Mouse (Mus musculus): ENCODE data around the gene Ctnnd1. TPM values are rescaled to one million over a fixed set of nuclear protein-coding genes. Genes with fewer than 3 reads are reported as not detected.

The Ctnnd1 gene
- total and polyA plus RNA-seq, 2 experiments from 2014 or later, result 13.7 to 81.1 TPM

DNA sequence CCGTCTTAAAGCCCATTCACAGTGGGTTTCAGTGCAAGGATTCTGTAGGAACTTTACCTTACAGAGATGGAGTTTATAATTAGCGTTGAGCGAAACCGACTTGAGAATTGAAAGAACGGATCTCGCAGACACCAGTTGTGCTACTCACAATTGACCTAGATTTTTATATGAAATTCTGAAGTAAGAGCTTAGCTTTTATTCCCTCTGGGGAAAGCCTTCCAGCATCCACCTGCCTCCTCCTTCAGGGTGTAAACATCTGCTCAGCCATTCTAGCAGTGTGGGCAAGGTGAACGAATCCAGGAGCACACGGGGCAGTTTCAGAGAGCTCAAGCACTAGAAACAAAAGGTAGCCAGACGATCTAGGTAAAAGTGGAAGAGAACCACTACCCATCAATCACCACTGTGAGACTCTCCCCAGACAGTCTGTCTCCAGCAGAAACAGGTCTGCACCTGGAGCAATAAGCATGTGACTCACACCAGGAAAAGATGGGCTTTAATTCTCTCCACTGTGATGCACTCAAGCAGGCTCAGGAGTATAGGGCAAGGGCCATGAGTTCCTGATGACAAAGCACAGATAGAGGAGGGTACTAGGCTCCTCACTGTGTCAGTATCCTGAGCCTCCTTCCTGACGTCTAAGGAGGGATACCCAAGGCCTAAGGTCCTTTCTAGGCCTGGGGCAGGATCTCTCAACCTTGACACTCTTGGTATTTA lies 99.0 kb downstream of the Ctnnd1 start:
- DNase-seq (ENCODE audit: low spot score) (peak; percentile 16), ATAC-seq (ENCODE audit: low FRiP score) (peak; percentile 38)

More for the DNA sequence above, 99.0 kb downstream of the Ctnnd1 start:
- no peaks in the 10 kb centered on the region for H3K27me3 ChIP-seq (ENCODE audit: insufficient read depth, low read length)
- WGBS, result 65% methylated on average over 10 of the region's 10 CpGs
- H3K4me3 ChIP-seq (ENCODE audit: low read depth, low read length), result no peak overlapping the region
- no peak overlapping the region for H3K4me2 ChIP-seq (ENCODE audit: low read depth, low read length, poor library complexity, severe bottlenecking)
- H3K9ac ChIP-seq (replicated peaks; ENCODE audit: low read length, poor library complexity, severe bottlenecking), result no peak overlapping the region
- no peaks in the 10 kb centered on the region for H3K4me1 ChIP-seq (ENCODE audit: insufficient read depth, low read length)
- H3K36me3 ChIP-seq (ENCODE audit: insufficient read depth, low read length), result no peaks in the 10 kb centered on the region
- no peak for TF ChIP-seq CTCF (IDR thresholded peaks at IDR 0.05)
- H3K27ac ChIP-seq (ENCODE audit: low read depth, low read length), result no peak overlapping the region
- no peaks in the 10 kb centered on the region for H3K9me3 ChIP-seq (ENCODE audit: low read length)

Other genes starting within 250 kb of the Ctnnd1 start
- gene Calcrl, start 225.4 kb downstream of the Ctnnd1 start, total RNA-seq (2014; rRNA removed), result 11.0 and 19.5 TPM in 2 replicates
- gene Calcrl, start 225.4 kb downstream of the Ctnnd1 start, polyA plus RNA-seq (2015; fragmentation: Nextera tagmentation; extraction: Ambion mirVana), result 6.0 TPM in 2 replicates
- 10.0 and 10.4 TPM in 2 replicates for gene Tfpi, start 174.0 kb downstream of the Ctnnd1 start, total RNA-seq (2014; rRNA removed)
- 13.2 and 13.3 TPM in 2 replicates for gene Tfpi, start 174.0 kb downstream of the Ctnnd1 start, polyA plus RNA-seq (2015; fragmentation: Nextera tagmentation; extraction: Ambion mirVana)
- not detected in 2 replicates for gene Btbd18, start 8.3 kb upstream of the Ctnnd1 start, total RNA-seq (2014; rRNA removed)
- gene Btbd18, start 8.3 kb upstream of the Ctnnd1 start, polyA plus RNA-seq (2015; fragmentation: Nextera tagmentation; extraction: Ambion mirVana), result 0.27 and 0.35 TPM in 2 replicates
- 180 and 269 TPM in 2 replicates for gene Selenoh, start 20.0 kb upstream of the Ctnnd1 start, total RNA-seq (2014; rRNA removed)
- 210 and 211 TPM in 2 replicates for gene Selenoh, start 20.0 kb upstream of the Ctnnd1 start, polyA plus RNA-seq (2015; fragmentation: Nextera tagmentation; extraction: Ambion mirVana)
- not detected in 2 replicates for gene Gm28635, start 27.3 kb upstream of the Ctnnd1 start, total RNA-seq (2014; rRNA removed)
- not detected in 2 replicates for gene Gm28635, start 27.3 kb upstream of the Ctnnd1 start, polyA plus RNA-seq (2015; fragmentation: Nextera tagmentation; extraction: Ambion mirVana)
- 43.0 and 45.3 TPM in 2 replicates for gene Med19, start 27.6 kb upstream of the Ctnnd1 start, total RNA-seq (2014; rRNA removed)
- 47.4 and 49.5 TPM in 2 replicates for gene Med19, start 27.6 kb upstream of the Ctnnd1 start, polyA plus RNA-seq (2015; fragmentation: Nextera tagmentation; extraction: Ambion mirVana)
- gene Tmx2, start 28.4 kb upstream of the Ctnnd1 start, total RNA-seq (2014; rRNA removed), result 149 and 154 TPM in 2 replicates
- gene Tmx2, start 28.4 kb upstream of the Ctnnd1 start, polyA plus RNA-seq (2015; fragmentation: Nextera tagmentation; extraction: Ambion mirVana), result 303 and 328 TPM in 2 replicates
- 39.0 and 39.4 TPM in 2 replicates for gene Zdhhc5, start 64.4 kb upstream of the Ctnnd1 start, total RNA-seq (2014; rRNA removed)
- gene Zdhhc5, start 64.4 kb upstream of the Ctnnd1 start, polyA plus RNA-seq (2015; fragmentation: Nextera tagmentation; extraction: Ambion mirVana), result 14.5 and 17.9 TPM in 2 replicates
- gene Clp1, start 76.6 kb upstream of the Ctnnd1 start, total RNA-seq (2014; rRNA removed), result 12.6 TPM in 2 replicates
- gene Clp1, start 76.6 kb upstream of the Ctnnd1 start, polyA plus RNA-seq (2015; fragmentation: Nextera tagmentation; extraction: Ambion mirVana), result 12.5 and 13.4 TPM in 2 replicates
- gene Ypel4, start 83.3 kb upstream of the Ctnnd1 start, total RNA-seq (2014; rRNA removed), result 12.9 and 15.0 TPM in 2 replicates
- 14.3 and 14.7 TPM in 2 replicates for gene Ypel4, start 83.3 kb upstream of the Ctnnd1 start, polyA plus RNA-seq (2015; fragmentation: Nextera tagmentation; extraction: Ambion mirVana)
- gene Gm19426, start 92.9 kb upstream of the Ctnnd1 start, total RNA-seq (2014; rRNA removed), result 0.88 and 1.1 TPM in 2 replicates
- 2.1 and 2.4 TPM in 2 replicates for gene Gm19426, start 92.9 kb upstream of the Ctnnd1 start, polyA plus RNA-seq (2015; fragmentation: Nextera tagmentation; extraction: Ambion mirVana)
- 19.9 and 20.9 TPM in 2 replicates for gene Serping1, start 124.7 kb upstream of the Ctnnd1 start, total RNA-seq (2014; rRNA removed)
- gene Serping1, start 124.7 kb upstream of the Ctnnd1 start, polyA plus RNA-seq (2015; fragmentation: Nextera tagmentation; extraction: Ambion mirVana), result 30.6 and 31.9 TPM in 2 replicates
- 14.0 and 16.5 TPM in 2 replicates for gene Ube2l6, start 148.1 kb upstream of the Ctnnd1 start, total RNA-seq (2014; rRNA removed)
- 14.2 and 15.1 TPM in 2 replicates for gene Ube2l6, start 148.1 kb upstream of the Ctnnd1 start, polyA plus RNA-seq (2015; fragmentation: Nextera tagmentation; extraction: Ambion mirVana)
- not detected in 2 replicates for gene Smtnl1, start 171.9 kb upstream of the Ctnnd1 start, total RNA-seq (2014; rRNA removed)
- gene Smtnl1, start 171.9 kb upstream of the Ctnnd1 start, polyA plus RNA-seq (2015; fragmentation: Nextera tagmentation; extraction: Ambion mirVana), result not detected in 2 replicates
- 43.6 and 62.5 TPM in 2 replicates for gene Timm10, start 176.2 kb upstream of the Ctnnd1 start, total RNA-seq (2014; rRNA removed)
- gene Timm10, start 176.2 kb upstream of the Ctnnd1 start, polyA plus RNA-seq (2015; fragmentation: Nextera tagmentation; extraction: Ambion mirVana), result 85.0 and 99.0 TPM in 2 replicates
- gene Slc43a1, start 188.1 kb upstream of the Ctnnd1 start, total RNA-seq (2014; rRNA removed), result 0.99 and 1.8 TPM in 2 replicates
- gene Slc43a1, start 188.1 kb upstream of the Ctnnd1 start, polyA plus RNA-seq (2015; fragmentation: Nextera tagmentation; extraction: Ambion mirVana), result 0.34 and 0.46 TPM in 2 replicates
- 7.7 and 11.4 TPM in 2 replicates for gene Rtn4rl2, start 235.9 kb upstream of the Ctnnd1 start, total RNA-seq (2014; rRNA removed)
- gene Rtn4rl2, start 235.9 kb upstream of the Ctnnd1 start, polyA plus RNA-seq (2015; fragmentation: Nextera tagmentation; extraction: Ambion mirVana), result 6.3 and 6.5 TPM in 2 replicates

Measured in midbrain, postnatal 0 days (tissue).